10 mouse cellular contexts compared by ENCODE assay signal in the genomic region with DNA sequence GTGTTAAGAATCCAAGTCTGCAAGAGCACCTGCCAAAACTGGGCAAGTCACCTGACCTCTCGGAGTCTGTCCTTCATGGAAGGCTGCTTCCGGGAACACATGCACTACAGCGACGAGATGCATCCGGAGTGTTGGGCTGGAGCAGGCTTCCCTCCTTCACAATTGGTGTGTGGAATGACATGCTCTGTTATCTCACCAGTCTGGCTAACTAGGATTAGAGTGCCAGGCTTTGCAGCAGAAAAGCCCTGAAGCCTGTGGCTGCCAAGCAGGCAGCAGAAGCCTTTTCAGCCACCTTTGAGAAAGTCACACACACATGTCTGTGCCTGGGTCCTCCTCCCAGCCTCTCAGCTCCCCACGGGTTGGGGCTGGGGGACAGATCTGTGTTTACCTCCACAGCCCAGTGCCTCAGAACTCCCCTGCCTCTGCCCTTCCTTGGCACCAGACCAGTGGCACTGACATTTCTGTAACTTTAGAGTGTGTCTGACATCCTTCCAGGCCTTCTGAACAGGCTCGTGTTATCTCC. TPM values are rescaled to one million over a fixed set of nuclear protein-coding genes. Genes with fewer than 3 reads are reported as not detected.
A peak's percentile ranks its signal among the peaks of the same experiment; 100 is the strongest.
DNase-seq lines count a peak whose midpoint lies in the region; ATAC-seq and TF ChIP-seq lines count a peak whose summit lies in the region.
"Had no signal": no experiment of that assay in that cellular context is flagged by ENCODE, and none has a peak within 500 bp of the region (broad histone marks: within the 10 kb centered on the region; RNA-seq: fewer than 3 reads in every experiment).

No protein-coding gene starts in this region.

- H3K27ac ChIP-seq in lung, postnatal 0 days (ENCODE audit: low read length), result no peak overlapping the region
- H3K27ac ChIP-seq in heart, embryonic 13.5 days (replicated peaks), result peak overlapping the region; percentile 87
- H3K27ac ChIP-seq: embryonic facial prominence, embryonic 15.5 days had no signal

- no peaks in the 10 kb centered on the region for H3K27me3 ChIP-seq in lung, postnatal 0 days (replicated peaks; ENCODE audit: insufficient read depth, low read length)
- no peaks in the 10 kb centered on the region for H3K27me3 ChIP-seq in heart, embryonic 13.5 days (replicated peaks)
- H3K27me3 ChIP-seq: embryonic facial prominence, embryonic 15.5 days had no signal

- no peak for TF ChIP-seq CTCF in lung, postnatal 0 days (IDR thresholded peaks at IDR 0.05)

- no peaks in the 10 kb centered on the region for H3K9me3 ChIP-seq in lung, postnatal 0 days (ENCODE audit: low read length)
- H3K9me3 ChIP-seq in heart, embryonic 13.5 days, result no peaks in the 10 kb centered on the region
- H3K9me3 ChIP-seq: embryonic facial prominence, embryonic 15.5 days had no signal

- TF ChIP-seq EP300 in lung, postnatal 0 days (IDR thresholded peaks at IDR 0.05), result no peak

- H3K4me1 ChIP-seq in lung, postnatal 0 days (ENCODE audit: insufficient read depth, low read depth, low read length), result no peaks in the 10 kb centered on the region
- peaks cover 46% of the 10 kb centered on the region for H3K4me1 ChIP-seq in heart, embryonic 13.5 days

- DNase-seq in cerebellum, adult 9-11 months, result no peak
- peak; percentile 10 for DNase-seq in lung, postnatal 36 days
- DNase-seq in lung, postnatal 0 days (ENCODE audit: low spot score), result no peak
- DNase-seq in kidney, postnatal 25 days, result peak; percentile 65 to 78
- DNase-seq in left cerebral cortex, postnatal 14 days (ENCODE audit: low spot score in 2 of 2), result no peak
- DNase-seq in right cerebral cortex, postnatal 25 days, result no peak
- DNase-seq: lung, adult 18-20 months had no signal

- no peak overlapping the region for H3K4me2 ChIP-seq in lung, postnatal 0 days (replicated peaks; ENCODE audit: low read depth, low read length)
- peak overlapping the region; percentile 38 for H3K4me2 ChIP-seq in heart, embryonic 13.5 days
- H3K4me2 ChIP-seq: embryonic facial prominence, embryonic 15.5 days had no signal

- 0 out of 2 replicates have a peak, but pooled peaks have one; percentile 13 for ATAC-seq in cerebellum, adult (ENCODE audit: insufficient number of reproducible peaks, low FRiP score, low TSS enrichment)
- ATAC-seq in lung, postnatal 0 days, result no peak; the same call in 1 of the 2 replicates
- peak; percentile 26; the same call in 1 of the 2 replicates for ATAC-seq in heart, embryonic 13.5 days (ENCODE audit: extremely low read depth, insufficient number of reproducible peaks, low FRiP score, low TSS enrichment)

- no peak overlapping the region for H3K4me3 ChIP-seq in lung, postnatal 0 days (ENCODE audit: low read depth, low read length)
- no peak overlapping the region for H3K4me3 ChIP-seq in heart, embryonic 13.5 days
- H3K4me3 ChIP-seq: embryonic facial prominence, embryonic 15.5 days had no signal

- no peaks in the 10 kb centered on the region for H3K36me3 ChIP-seq in lung, postnatal 0 days (ENCODE audit: insufficient read depth, low read length)
- H3K36me3 ChIP-seq in heart, embryonic 13.5 days, result no peaks in the 10 kb centered on the region
- H3K36me3 ChIP-seq: embryonic facial prominence, embryonic 15.5 days had no signal

- WGBS in lung, postnatal 0 days, result 36% methylated on average over 7 of the region's 7 CpGs
- WGBS in heart, embryonic 13.5 days, result 16% methylated on average over 7 of the region's 7 CpGs

- intact Hi-C loops in left cerebral cortex, postnatal 14 days (cut with DNase I), result no loop called here

- no peak overlapping the region for H3K9ac ChIP-seq in lung, postnatal 0 days (replicated peaks; ENCODE audit: low read depth)
- H3K9ac ChIP-seq in heart, embryonic 13.5 days, result peak overlapping the region; percentile 8; the same call in 1 of the 2 replicates
- H3K9ac ChIP-seq: embryonic facial prominence, embryonic 15.5 days had no signal

RNA-seq across cellular contexts. Expression of gene Lrmp, which starts 10.2 kb away (rescaled TPM):
- polyA plus RNA-seq in lung, postnatal 0 days (2015; fragmentation: Nextera tagmentation; extraction: Ambion mirVana), result 2.8 and 3.9 TPM in 2 replicates
- 2.2 and 2.4 TPM in 2 replicates for polyA plus RNA-seq in heart, embryonic 13.5 days (2015; fragmentation: Nextera tagmentation; extraction: Ambion mirVana)
- total RNA-seq in left cerebral cortex, postnatal 14 days (2021), result 1 to 10 TPM; 2.0 to 3.1 TPM

RNA-seq across cellular contexts. Expression of gene Bcat1, which starts 49.7 kb away (rescaled TPM):
- polyA plus RNA-seq in lung, postnatal 0 days (2015; fragmentation: Nextera tagmentation; extraction: Ambion mirVana), result 0.25 and 0.44 TPM in 2 replicates
- 7.3 and 7.6 TPM in 2 replicates for polyA plus RNA-seq in heart, embryonic 13.5 days (2015; fragmentation: Nextera tagmentation; extraction: Ambion mirVana)
- 10 to 100 TPM; 67.3 to 67.4 TPM for total RNA-seq in left cerebral cortex, postnatal 14 days (2021)

Comparison
In these comparisons a context has a peak if more than half of its experiments do, and no peak if none do; other contexts are left out.
1. DNase-seq: peak in lung, postnatal 36 days (single experiment) and kidney, postnatal 25 days (2 of 2); none in cerebellum, adult 9-11 months (single experiment), lung, postnatal 0 days (single experiment), left cerebral cortex, postnatal 14 days (0 of 2) and right cerebral cortex, postnatal 25 days (single experiment).